Mouse (Mus musculus): ENCODE data around the gene Gldc. TPM values are rescaled to one million over a fixed set of nuclear protein-coding genes. Genes with fewer than 3 reads are reported as not detected.
A peak's percentile ranks its signal among the peaks of the same experiment; 100 is the strongest.

The Gldc gene
- polyA plus RNA-seq, 1 experiment from 2014 or later = 6.3 TPM

- no peaks in the 10 kb centered on the region for H3K9me3 ChIP-seq (replicated peaks; ENCODE audit: control insufficient read depth, low read length)
- 84% methylated on average over 7 of the region's 7 CpGs for whole genome bisulfite sequencing
- no peak overlapping the region for H3K4me2 ChIP-seq (ENCODE audit: low read depth, low read length)
- no peaks in the 10 kb centered on the region for H3K4me1 ChIP-seq (ENCODE audit: control insufficient read depth, insufficient read depth, low read length)
- H3K27ac ChIP-seq (replicated peaks; ENCODE audit: low read depth, low read length) = no peak overlapping the region
- ATAC-seq (replicated peaks; ENCODE audit: insufficient number of reproducible peaks, low FRiP score, low TSS enrichment, low read depth) (no peak), DNase-seq (ENCODE audit: low spot score) (no peak)
- H3K36me3 ChIP-seq (replicated peaks; ENCODE audit: control insufficient read depth, insufficient read depth, low read depth, low read length) = no peaks in the 10 kb centered on the region
- H3K4me3 ChIP-seq (ENCODE audit: low read depth, low read length) = no peak overlapping the region
- no peak overlapping the region for H3K9ac ChIP-seq (replicated peaks; ENCODE audit: low read length)
- H3K27me3 ChIP-seq (ENCODE audit: control insufficient read depth, insufficient read depth, low read length) = no peaks in the 10 kb centered on the region
Measured at GRCm38 (mm10) chr19:30125670-30126059, 49.6 kb downstream of the Gldc start.

- H3K9ac ChIP-seq (replicated peaks; ENCODE audit: low read length) = no peak overlapping the region
- no peak for DNase-seq (ENCODE audit: low spot score)
- no peak for ATAC-seq (replicated peaks; ENCODE audit: insufficient number of reproducible peaks, low FRiP score, low TSS enrichment, low read depth)
- H3K27me3 ChIP-seq (ENCODE audit: control insufficient read depth, insufficient read depth, low read length) = no peaks in the 10 kb centered on the region
- no peaks in the 10 kb centered on the region for H3K4me1 ChIP-seq (ENCODE audit: control insufficient read depth, insufficient read depth, low read length)
- no peak overlapping the region for H3K4me3 ChIP-seq (ENCODE audit: low read depth, low read length)
- no peaks in the 10 kb centered on the region for H3K9me3 ChIP-seq (replicated peaks; ENCODE audit: control insufficient read depth, low read length)
- H3K4me2 ChIP-seq (ENCODE audit: low read depth, low read length) = no peak overlapping the region
- no peak overlapping the region for H3K27ac ChIP-seq (replicated peaks; ENCODE audit: low read depth, low read length)
- 72% methylated on average over 7 of the region's 7 CpGs for WGBS
- no peaks in the 10 kb centered on the region for H3K36me3 ChIP-seq (replicated peaks; ENCODE audit: control insufficient read depth, insufficient read depth, low read depth, low read length)
Measured at GRCm38 (mm10) chr19:30124999-30125669, 50.1 kb downstream of the Gldc start.

GRCm38 (mm10) chr19:30118344-30119312, 56.6 kb downstream of the Gldc start:
- H3K27me3 ChIP-seq (ENCODE audit: control insufficient read depth, insufficient read depth, low read length) = no peaks in the 10 kb centered on the region
- H3K4me1 ChIP-seq (ENCODE audit: control insufficient read depth, insufficient read depth, low read length) = no peaks in the 10 kb centered on the region
- H3K9ac ChIP-seq (replicated peaks; ENCODE audit: low read length) = no peak overlapping the region
- H3K27ac ChIP-seq (replicated peaks; ENCODE audit: low read depth, low read length) = no peak overlapping the region
- H3K4me3 ChIP-seq (ENCODE audit: low read depth, low read length) = no peak overlapping the region
- no peak for ATAC-seq (replicated peaks; ENCODE audit: insufficient number of reproducible peaks, low FRiP score, low TSS enrichment, low read depth)
- DNase-seq (ENCODE audit: low spot score) = no peak
- H3K4me2 ChIP-seq (ENCODE audit: low read depth, low read length) = no peak overlapping the region
- no peaks in the 10 kb centered on the region for H3K36me3 ChIP-seq (replicated peaks; ENCODE audit: control insufficient read depth, insufficient read depth, low read depth, low read length)
- 72% methylated on average over 17 of the region's 17 CpGs for WGBS
- no peaks in the 10 kb centered on the region for H3K9me3 ChIP-seq (replicated peaks; ENCODE audit: control insufficient read depth, low read length)

GRCm38 (mm10) chr19:30117775-30118174, 57.5 kb downstream of the Gldc start:
- DNase-seq (ENCODE audit: low spot score) (peak; percentile 71), ATAC-seq (replicated peaks; ENCODE audit: insufficient number of reproducible peaks, low FRiP score, low TSS enrichment, low read depth) (no peak; the same call in 1 of the 2 replicates)
- WGBS = 67% methylated on average over 9 of the region's 9 CpGs
- no peaks in the 10 kb centered on the region for H3K27me3 ChIP-seq (ENCODE audit: control insufficient read depth, insufficient read depth, low read length)
- H3K36me3 ChIP-seq (replicated peaks; ENCODE audit: control insufficient read depth, insufficient read depth, low read depth, low read length) = no peaks in the 10 kb centered on the region
- no peaks in the 10 kb centered on the region for H3K9me3 ChIP-seq (replicated peaks; ENCODE audit: control insufficient read depth, low read length)
- no peaks in the 10 kb centered on the region for H3K4me1 ChIP-seq (ENCODE audit: control insufficient read depth, insufficient read depth, low read length)
- no peak overlapping the region for H3K4me2 ChIP-seq (ENCODE audit: low read depth, low read length)
- no peak overlapping the region for H3K27ac ChIP-seq (replicated peaks; ENCODE audit: low read depth, low read length)
- no peak overlapping the region for H3K4me3 ChIP-seq (ENCODE audit: low read depth, low read length)
- no peak overlapping the region for H3K9ac ChIP-seq (replicated peaks; ENCODE audit: low read length)

GRCm38 (mm10) chr19:30117241-30117640, 58.0 kb downstream of the Gldc start:
- WGBS = 70% methylated on average over 4 of the region's 4 CpGs
- H3K4me2 ChIP-seq (ENCODE audit: low read depth, low read length) = no peak overlapping the region
- no peaks in the 10 kb centered on the region for H3K36me3 ChIP-seq (replicated peaks; ENCODE audit: control insufficient read depth, insufficient read depth, low read depth, low read length)

GRCm38 (mm10) chr19:30115606-30116005, 59.6 kb downstream of the Gldc start:
- Histone ChIP-seq H3K27me3 (ENCODE audit: control insufficient read depth, insufficient read depth, low read length) (no peaks in the 10 kb centered on the region), H3K9ac (replicated peaks; ENCODE audit: low read length) (no peak overlapping the region), H3K4me1 (ENCODE audit: control insufficient read depth, insufficient read depth, low read length) (no peaks in the 10 kb centered on the region), H3K36me3 (replicated peaks; ENCODE audit: control insufficient read depth, insufficient read depth, low read depth, low read length) (no peaks in the 10 kb centered on the region), H3K9me3 (replicated peaks; ENCODE audit: control insufficient read depth, low read length) (no peaks in the 10 kb centered on the region), H3K4me2 (ENCODE audit: low read depth, low read length) (no peak overlapping the region), H3K4me3 (ENCODE audit: low read depth, low read length) (no peak overlapping the region), H3K27ac (replicated peaks; ENCODE audit: low read depth, low read length) (no peak overlapping the region)
- 73% methylated on average over 5 of the region's 5 CpGs for WGBS
- no peak for ATAC-seq (replicated peaks; ENCODE audit: insufficient number of reproducible peaks, low FRiP score, low TSS enrichment, low read depth)
- DNase-seq (ENCODE audit: low spot score) = no peak

More at GRCm38 (mm10) chr19:30117241-30117640, 58.0 kb downstream of the Gldc start:
- no peak overlapping the region for H3K4me3 ChIP-seq (ENCODE audit: low read depth, low read length)
- H3K4me1 ChIP-seq (ENCODE audit: control insufficient read depth, insufficient read depth, low read length) = no peaks in the 10 kb centered on the region
- no peak overlapping the region for H3K9ac ChIP-seq (replicated peaks; ENCODE audit: low read length)
- DNase-seq (ENCODE audit: low spot score) = no peak
- H3K27ac ChIP-seq (replicated peaks; ENCODE audit: low read depth, low read length) = no peak overlapping the region
- no peak for ATAC-seq (replicated peaks; ENCODE audit: insufficient number of reproducible peaks, low FRiP score, low TSS enrichment, low read depth)
- no peaks in the 10 kb centered on the region for H3K27me3 ChIP-seq (ENCODE audit: control insufficient read depth, insufficient read depth, low read length)
- no peaks in the 10 kb centered on the region for H3K9me3 ChIP-seq (replicated peaks; ENCODE audit: control insufficient read depth, low read length)

- Histone ChIP-seq H3K4me1 (ENCODE audit: control insufficient read depth, insufficient read depth, low read length) (no peaks in the 10 kb centered on the region), H3K36me3 (replicated peaks; ENCODE audit: control insufficient read depth, insufficient read depth, low read depth, low read length) (no peaks in the 10 kb centered on the region), H3K9ac (replicated peaks; ENCODE audit: low read length) (no peak overlapping the region), H3K9me3 (replicated peaks; ENCODE audit: control insufficient read depth, low read length) (no peaks in the 10 kb centered on the region), H3K4me3 (ENCODE audit: low read depth, low read length) (no peak overlapping the region), H3K27me3 (ENCODE audit: control insufficient read depth, insufficient read depth, low read length) (no peaks in the 10 kb centered on the region), H3K4me2 (ENCODE audit: low read depth, low read length) (no peak overlapping the region), H3K27ac (replicated peaks; ENCODE audit: low read depth, low read length) (no peak overlapping the region)
- DNase-seq (ENCODE audit: low spot score) (peak; percentile 74), ATAC-seq (replicated peaks; ENCODE audit: insufficient number of reproducible peaks, low FRiP score, low TSS enrichment, low read depth) (no peak)
- 61% methylated on average over 14 of the region's 14 CpGs for WGBS
Measured at GRCm38 (mm10) chr19:30114919-30115441, 60.2 kb downstream of the Gldc start.

Data from embryonic facial prominence, embryonic 11.5 days (tissue).